Mouse (Mus musculus): Measurements from ENCODE around the gene Lcn5.

DNA sequence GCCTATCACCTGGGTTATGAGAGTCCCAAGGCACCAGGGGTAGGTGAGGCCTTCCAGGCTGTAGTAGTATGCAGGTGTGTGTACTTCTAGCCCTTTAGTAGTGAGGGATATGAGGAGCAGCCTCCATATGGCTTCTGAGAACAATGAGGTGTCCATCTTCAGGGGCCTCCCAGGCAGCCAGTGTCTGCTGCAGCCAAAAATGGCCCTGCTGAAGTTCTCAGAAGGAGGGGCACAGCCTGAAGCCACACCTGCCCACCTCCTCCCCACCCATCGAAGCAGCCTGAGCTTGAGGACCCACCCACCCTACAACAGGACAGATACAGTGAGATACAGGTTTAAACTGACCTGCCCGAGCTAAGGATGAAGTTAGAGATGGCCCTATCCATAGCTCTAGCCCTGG is 24.7 kb downstream of the Lcn5 start, which contains the start of gene Lcn10:
- no peak for TF ChIP-seq CTCF (IDR thresholded peaks at IDR 0.05; ENCODE audit: low read depth, low read length)
- TF ChIP-seq POLR2AphosphoS5 (IDR thresholded peaks at IDR 0.05; ENCODE audit: insufficient replicate concordance, low read depth, low read length): no peak
- no peak for TF ChIP-seq GATA1 (IDR thresholded peaks at IDR 0.05; ENCODE audit: borderline replicate concordance, low read length)
- no peak for TF ChIP-seq TAL1 (conservative IDR thresholded peaks at IDR 0.05; ENCODE audit: low read depth, low read length)
- no peak for TF ChIP-seq GATA2 (IDR thresholded peaks at IDR 0.05; ENCODE audit: borderline replicate concordance, low read depth, low read length)
